Mouse (Mus musculus) megakaryocyte, adult 5-6 weeks (primary cell): ENCODE measurements around the gene Tbl3. TPM values are rescaled to one million over a fixed set of nuclear protein-coding genes. Genes with fewer than 3 reads are reported as not detected.

Experiments
- ATAC-seq: 2 replicates; pipeline ENCODE4 v1.8.0; 2016; ENCODE audit warnings: mild to moderate bottlenecking, inconsistent platforms; ENCODE audit not compliant: poor library complexity, severe bottlenecking
- total RNA-seq, 2 experiments: library from RNA; stranded (forward) in 1 of 2; stranded (reverse) in 1 of 2; fragments of 153-499, 151-499 nt in 1 of 2; fragments of 221-1000, 200-1000 nt in 1 of 2; gene quantifications; 2 replicates each; pipeline versions ENCODE4 v1.2.3 to v1.2.4; 2015 to 2017

The Tbl3 gene
- total RNA-seq (2015) (9.1 and 10.3 TPM in 2 replicates), total RNA-seq (2017) (15.6 and 21.3 TPM in 2 replicates)

GRCm38 (mm10) chr17:24706982-24707800 lies at the start of gene Tbl3:
Tbl3 (minus strand) TSS chr17:24707660.
- ATAC-seq, result peak; percentile 96

- peak; percentile 52 for ATAC-seq
Observed at GRCm38 (mm10) chr17:24752415-24753394, 45.2 kb upstream of the Tbl3 start, which contains the start of gene Hs3st6. Hs3st6 (plus strand) TSS chr17:24752988.

- ATAC-seq, result no peak
Observed at GRCm38 (mm10) chr17:24751528-24751927, 44.1 kb upstream of the Tbl3 start.

GRCm38 (mm10) chr17:24746986-24747385 lies 39.5 kb upstream of the Tbl3 start:
- ATAC-seq, result no peak

- peak; percentile 77 for ATAC-seq
Observed at GRCm38 (mm10) chr17:24745526-24746497, 38.4 kb upstream of the Tbl3 start.

GRCm38 (mm10) chr17:24744381-24744780 lies 36.9 kb upstream of the Tbl3 start:
- no peak for ATAC-seq

GRCm38 (mm10) chr17:24743896-24744295 lies 36.4 kb upstream of the Tbl3 start:
- no peak for ATAC-seq

- peak; percentile 45 for ATAC-seq
Observed at GRCm38 (mm10) chr17:24742307-24742706, 34.8 kb upstream of the Tbl3 start.

- no peak for ATAC-seq
Observed at GRCm38 (mm10) chr17:24739926-24740325, 32.5 kb upstream of the Tbl3 start.

GRCm38 (mm10) chr17:24738238-24738637 lies 30.8 kb upstream of the Tbl3 start:
- no peak for ATAC-seq

- ATAC-seq, result peak; percentile 51
Observed at GRCm38 (mm10) chr17:24737135-24737810, 29.8 kb upstream of the Tbl3 start.

GRCm38 (mm10) chr17:24736330-24737051 lies 29.0 kb upstream of the Tbl3 start, which contains the start of gene Msrb1:
Msrb1 (plus strand) TSS chr17:24736642.
- ATAC-seq, result peak; percentile 86

GRCm38 (mm10) chr17:24735446-24735845 lies 28.0 kb upstream of the Tbl3 start:
- ATAC-seq, result no peak

- ATAC-seq, result no peak
Observed at GRCm38 (mm10) chr17:24734513-24734912, 27.1 kb upstream of the Tbl3 start.

GRCm38 (mm10) chr17:24733434-24734050 lies 26.1 kb upstream of the Tbl3 start:
- ATAC-seq, result no peak

GRCm38 (mm10) chr17:24732233-24732935 lies 24.9 kb upstream of the Tbl3 start:
- no peak for ATAC-seq

- ATAC-seq, result no peak
Observed at GRCm38 (mm10) chr17:24730787-24731186, 23.3 kb upstream of the Tbl3 start.

- no peak for ATAC-seq
Observed at GRCm38 (mm10) chr17:24729067-24729466, 21.6 kb upstream of the Tbl3 start.
